Mouse (Mus musculus) C2C12 (cell line): ENCODE measurements around the gene Cbx3. TPM values are rescaled to one million over a fixed set of nuclear protein-coding genes. Genes with fewer than 3 reads are reported as not detected.
A peak's percentile ranks its signal among the peaks of the same experiment; 100 is the strongest.

Experiments
- H3K27me3 ChIP-seq: one replicate; pipeline ENCODE4 v1.6.1; 2011; ENCODE audit not compliant: control insufficient read depth, insufficient read depth, insufficient read length
- H3K36me3 ChIP-seq: one replicate; pipeline ENCODE4 v1.6.1; 2011; ENCODE audit not compliant: control insufficient read depth, insufficient read depth
- H3K4me3 ChIP-seq: one replicate; pipeline ENCODE4 v1.5.1; 2011; ENCODE audit warnings: mild to moderate bottlenecking, control low read depth; ENCODE audit not compliant: poor library complexity, insufficient read depth, severe bottlenecking
- H3K79me2 ChIP-seq: one replicate; pipeline ENCODE4 v1.6.1; 2011; ENCODE audit not compliant: control insufficient read depth, insufficient read depth
- H3K79me3 ChIP-seq: one replicate; pipeline ENCODE4 v1.6.1; 2011; ENCODE audit warnings: low read depth, control low read depth
- H3ac ChIP-seq: one replicate; pipeline ENCODE3; 2011; ENCODE audit warnings: low read depth; ENCODE audit not compliant: control insufficient read depth, insufficient read length
- CEBPB ChIP-seq: IDR thresholded peaks from one replicate; pipeline ENCODE4 v1.6.1; 2011; ENCODE audit warnings: low read depth, mild to moderate bottlenecking, control low read depth, moderate library complexity
- CTCF ChIP-seq: IDR thresholded peaks from one replicate; pipeline ENCODE4 v1.5.1; 2011; ENCODE audit not compliant: control insufficient read depth, insufficient read depth, insufficient read length
- FOSL1 ChIP-seq: IDR thresholded peaks from one replicate; pipeline ENCODE4 v1.8.0; 2011; ENCODE audit warnings: mild to moderate bottlenecking, low read length; ENCODE audit not compliant: poor library complexity, insufficient read depth, severe bottlenecking
- MAX ChIP-seq: IDR thresholded peaks from one replicate; pipeline ENCODE4 v1.6.1; 2011; ENCODE audit warnings: mild to moderate bottlenecking, control low read depth
- MYOD1 ChIP-seq: IDR thresholded peaks from one replicate; pipeline ENCODE4 v1.6.1; 2011; ENCODE audit warnings: low read depth; ENCODE audit not compliant: control insufficient read depth, insufficient read length
- MYOG ChIP-seq: IDR thresholded peaks from one replicate; pipeline ENCODE4 v1.6.1; 2011; ENCODE audit not compliant: control insufficient read depth, insufficient read length; ENCODE audit errors: extremely low read depth
- USF1 ChIP-seq: IDR thresholded peaks from one replicate; pipeline ENCODE4 v1.6.1; 2011; ENCODE audit warnings: low read depth, mild to moderate bottlenecking, control low read depth, moderate library complexity
- polyA plus RNA-seq: library from polyadenylated mRNA; unstranded; fragments of >200 nt; fragmentation: generic; extraction: Trizol; gene quantifications from one replicate; pipeline ENCODE4 v1.2.1, GENCODE M21; 2012; ENCODE audit warnings: missing spikeins

Cbx3 gene
- polyA plus RNA-seq, 1 experiment = 71.6 TPM

GRCm38 (mm10) chr6:51486731-51487130 is 16.6 kb downstream of the Cbx3 start:
- TF ChIP-seq MYOD1 (no peak), USF1 (no peak), MYOG (no peak), FOSL1 (no peak), MAX (no peak), CEBPB (no peak), CTCF (no peak)
- Histone ChIP-seq H3K79me3 (no peaks in the 10 kb centered on the region), H3K79me2 (peaks cover 4% of the 10 kb centered on the region), H3K4me3 (no peak overlapping the region), H3K36me3 (peaks cover 16% of the 10 kb centered on the region), H3ac (no peak overlapping the region), H3K27me3 (no peaks in the 10 kb centered on the region)

GRCm38 (mm10) chr6:51489787-51490186 is 19.6 kb downstream of the Cbx3 start:
- Histone ChIP-seq H3K79me3 (no peaks in the 10 kb centered on the region), H3ac (no peak overlapping the region)

DNA sequence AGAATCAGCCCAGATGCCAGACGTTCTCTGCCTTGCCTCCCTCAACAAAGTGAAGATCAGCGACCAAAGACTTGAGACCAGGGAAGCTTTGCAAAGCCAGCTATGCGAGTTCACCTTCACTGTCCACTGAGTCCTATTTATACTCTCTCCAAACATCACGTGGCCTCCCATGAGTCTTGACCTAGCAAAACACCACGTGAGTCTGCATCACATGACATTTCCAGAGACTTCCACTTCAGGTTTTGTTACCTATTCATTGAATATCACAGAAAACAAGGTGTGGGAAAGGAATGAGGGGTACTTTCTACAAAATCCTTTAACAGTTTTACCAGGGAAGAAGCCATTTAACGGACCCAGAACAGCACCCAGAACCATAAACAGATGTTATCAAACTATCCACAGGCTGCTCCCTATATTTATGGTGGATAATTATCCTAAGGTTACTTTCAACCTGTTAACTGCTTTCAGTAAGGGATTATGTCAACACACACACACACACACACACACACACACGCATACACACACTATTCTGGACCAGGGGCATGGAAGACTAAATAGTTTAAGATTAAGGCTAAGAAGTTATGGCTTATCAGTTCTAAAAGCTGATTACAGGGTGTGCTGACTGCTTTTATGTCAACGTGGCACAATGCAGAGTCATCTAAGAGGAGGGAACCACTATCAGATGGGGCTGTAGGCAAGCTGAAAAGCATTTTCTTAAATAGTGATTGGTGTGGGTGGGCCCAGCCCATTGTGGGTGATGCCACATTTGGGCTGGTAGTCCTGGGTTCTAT is 27.4 kb downstream of the Cbx3 start:
- H3K79me2 ChIP-seq = no peaks in the 10 kb centered on the region
- no peaks in the 10 kb centered on the region for H3K27me3 ChIP-seq
- no peak overlapping the region for H3K4me3 ChIP-seq
- H3K36me3 ChIP-seq = no peaks in the 10 kb centered on the region
- no peak overlapping the region for H3ac ChIP-seq
- no peaks in the 10 kb centered on the region for H3K79me3 ChIP-seq
- TF ChIP-seq CTCF (no peak), USF1 (peak; percentile 17)

More at GRCm38 (mm10) chr6:51489787-51490186, 19.6 kb downstream of the Cbx3 start:
- Histone ChIP-seq H3K4me3 (no peak overlapping the region), H3K36me3 (no peaks in the 10 kb centered on the region), H3K79me2 (no peaks in the 10 kb centered on the region), H3K27me3 (no peaks in the 10 kb centered on the region)
- TF ChIP-seq CTCF (no peak), CEBPB (no peak), FOSL1 (no peak), MYOG (no peak), MYOD1 (no peak), MAX (no peak), USF1 (no peak)

DNA sequence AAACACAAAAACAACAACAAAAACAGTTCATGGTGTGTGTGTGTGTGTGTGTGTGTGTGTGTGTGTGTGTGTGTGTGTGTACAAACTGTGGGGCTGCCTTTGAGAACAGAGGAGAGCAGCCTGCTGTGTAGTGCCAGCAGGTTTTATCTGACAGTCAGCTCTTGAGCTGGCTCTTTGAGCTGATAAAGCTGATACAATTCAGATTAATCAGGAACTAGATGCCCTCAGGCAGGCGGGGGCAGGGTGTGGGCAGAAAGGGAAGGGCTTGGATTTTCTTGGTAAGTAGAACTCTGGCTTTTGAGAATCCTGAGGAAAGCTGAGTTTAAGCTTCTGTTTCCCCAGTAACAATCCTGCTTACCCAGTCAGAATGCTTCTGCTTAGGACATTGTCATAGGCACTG is 35.5 kb downstream of the Cbx3 start:
- no peaks in the 10 kb centered on the region for H3K36me3 ChIP-seq
- no peak overlapping the region for H3ac ChIP-seq
- no peak overlapping the region for H3K4me3 ChIP-seq
- no peaks in the 10 kb centered on the region for H3K27me3 ChIP-seq
- TF ChIP-seq CTCF (no peak), FOSL1 (no peak), MAX (no peak), MYOG (no peak), MYOD1 (no peak), CEBPB (no peak), USF1 (no peak)
- no peaks in the 10 kb centered on the region for H3K79me2 ChIP-seq
- no peaks in the 10 kb centered on the region for H3K79me3 ChIP-seq

GRCm38 (mm10) chr6:51507556-51507955 is 37.4 kb downstream of the Cbx3 start:
- Histone ChIP-seq H3K79me3 (no peaks in the 10 kb centered on the region), H3ac (no peak overlapping the region), H3K36me3 (no peaks in the 10 kb centered on the region), H3K79me2 (no peaks in the 10 kb centered on the region), H3K4me3 (no peak overlapping the region), H3K27me3 (no peaks in the 10 kb centered on the region)
- no peak for TF ChIP-seq FOSL1
- TF ChIP-seq USF1 = no peak
- TF ChIP-seq MYOG = no peak
- no peak for TF ChIP-seq MYOD1
- no peak for TF ChIP-seq CTCF
- TF ChIP-seq MAX = no peak
- no peak for TF ChIP-seq CEBPB

DNA sequence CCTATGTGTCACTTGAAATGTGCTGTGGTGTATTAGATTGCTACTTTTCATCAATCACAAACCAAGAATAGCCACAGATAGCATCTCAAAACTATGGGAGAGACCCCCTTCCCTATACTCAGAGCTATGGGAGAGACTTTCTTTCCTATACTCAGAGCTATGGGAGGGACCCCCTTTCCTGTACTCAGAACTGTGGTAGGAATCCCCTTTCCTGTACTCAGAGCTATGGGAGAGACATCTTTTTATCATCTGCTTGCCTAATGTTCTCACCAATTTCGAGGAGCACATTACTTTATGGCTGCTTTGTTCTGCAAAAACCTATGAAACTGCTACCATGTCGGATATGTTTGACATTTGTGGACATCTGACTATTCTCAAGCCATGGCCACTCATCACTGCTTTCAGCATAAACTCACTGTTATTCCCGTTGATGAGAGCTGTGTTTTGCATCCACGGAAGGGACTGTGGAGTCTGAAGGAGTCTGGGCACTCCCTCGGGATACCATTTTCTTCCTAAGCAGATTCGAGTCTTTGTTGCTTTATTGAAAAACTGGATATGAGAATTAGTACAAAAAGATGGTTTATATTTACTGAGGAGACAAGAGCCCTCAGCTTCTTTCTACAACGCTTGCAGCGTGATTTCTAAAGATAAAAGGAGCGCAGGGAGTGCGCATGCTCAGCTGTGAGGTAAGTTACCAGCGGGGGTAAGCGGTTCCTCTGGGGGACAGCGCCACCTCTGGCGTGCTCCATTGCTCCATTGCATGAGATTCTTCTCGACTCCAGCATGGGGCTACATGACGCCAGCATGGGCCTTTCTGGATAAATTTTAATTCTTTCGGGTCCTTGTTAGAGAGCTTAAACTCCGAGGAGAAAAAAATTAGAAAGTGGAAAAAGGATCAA is 38.8 kb downstream of the Cbx3 start:
- Histone ChIP-seq H3K4me3 (no peak overlapping the region), H3K36me3 (no peaks in the 10 kb centered on the region), H3K79me3 (no peaks in the 10 kb centered on the region), H3K79me2 (no peaks in the 10 kb centered on the region), H3K27me3 (no peaks in the 10 kb centered on the region), H3ac (no peak overlapping the region)
- TF ChIP-seq FOSL1 (no peak), MAX (no peak), MYOG (no peak), CTCF (no peak), MYOD1 (no peak), CEBPB (no peak), USF1 (no peak)
